Mouse (Mus musculus) hindbrain, embryonic 13.5 days (tissue): ENCODE results near the gene Tas2r136. TPM values are rescaled to one million over a fixed set of nuclear protein-coding genes. Genes with fewer than 3 reads are reported as not detected.

Experiments used
- ATAC-seq: fragments of 200-750 bp; cut with Nextera tagmentation; 2 replicates; pipeline ENCODE4 v1.8.0; 2017; ENCODE audit warnings: moderate TSS enrichment; ENCODE audit not compliant: low FRiP score
- H3K27ac ChIP-seq: fragments of 300-500 bp; sonication (generic); 2 replicates; pipeline ENCODE4 v1.5.1; 2015; ENCODE audit warnings: inconsistent platforms, mild to moderate bottlenecking, moderate library complexity
- H3K27me3 ChIP-seq: fragments of 300-500 bp; sonication (generic); 2 replicates; pipeline ENCODE4 v1.6.1; 2015; ENCODE audit warnings: mild to moderate bottlenecking, inconsistent platforms
- H3K36me3 ChIP-seq: fragments of 300-500 bp; sonication (generic); 2 replicates; pipeline ENCODE4 v1.6.1; 2015; ENCODE audit warnings: mild to moderate bottlenecking, inconsistent platforms
- H3K4me1 ChIP-seq: fragments of 300-500 bp; sonication (generic); replicated peaks from 2 replicates; pipeline ENCODE4 v1.6.1; 2015; ENCODE audit warnings: inconsistent platforms
- H3K4me2 ChIP-seq: fragments of 300-500 bp; sonication (generic); 2 replicates; pipeline ENCODE4 v1.6.1; 2015; ENCODE audit warnings: inconsistent platforms, mild to moderate bottlenecking, moderate library complexity
- H3K4me3 ChIP-seq: fragments of 300-500 bp; sonication (generic); 2 replicates; pipeline ENCODE4 v1.5.1; 2015; ENCODE audit warnings: mild to moderate bottlenecking, inconsistent platforms
- H3K9ac ChIP-seq: fragments of 300-500 bp; sonication (generic); 2 replicates; pipeline ENCODE4 v1.6.1; 2015; ENCODE audit warnings: mild to moderate bottlenecking, inconsistent platforms
- H3K9me3 ChIP-seq: fragments of 300-500 bp; sonication (generic); 2 replicates; pipeline ENCODE4 v1.6.1; 2016; ENCODE audit warnings: inconsistent platforms
- WGBS: fragments of 180-500 bp; shearing (Covaris S2); methylation state at CpG from one replicate; pipeline ENCODE4 v1.1.7; 2015; 5-methylcytosine and 5-hydroxymethylcytosine counted together
- polyA plus RNA-seq: library from polyadenylated mRNA; unstranded; fragments of >200 nt; fragmentation: Nextera tagmentation; extraction: Ambion mirVana; gene quantifications from 2 replicates; pipeline ENCODE4 v1.2.1, GENCODE M21; 2015

Gene Tas2r136
- polyA plus RNA-seq = not detected in 2 replicates

DNA sequence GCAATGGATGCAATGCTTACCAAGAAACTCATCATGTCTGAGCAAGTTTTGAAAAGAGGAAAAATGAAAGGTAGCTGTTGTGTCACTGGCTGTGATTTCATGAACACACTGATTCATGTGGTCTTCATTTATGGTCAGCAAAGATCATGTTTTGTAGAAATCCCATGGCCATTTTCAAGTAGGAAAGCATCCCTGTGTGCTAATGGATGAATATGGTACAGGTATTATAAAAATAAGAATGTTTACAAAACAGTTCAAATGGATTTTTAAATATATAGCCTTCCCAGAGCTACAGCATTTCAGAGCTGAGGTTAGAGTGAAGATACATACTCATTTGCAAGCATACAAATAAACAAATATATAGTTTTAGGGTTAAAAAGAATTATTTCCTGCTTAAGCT is at the start of gene Tas2r136:
TSS of gene Tas2r136 (minus strand) at position 101 of the 400 bp plus-strand sequence.
- H3K27me3 ChIP-seq = no peaks in the 10 kb centered on the region
- H3K4me1 ChIP-seq = no peaks in the 10 kb centered on the region
- H3K4me2 ChIP-seq = no peak within 1 kb of the TSS
- no peak within 1 kb of the TSS for H3K4me3 ChIP-seq
- H3K27ac ChIP-seq = no peak within 1 kb of the TSS
- no peak within 1 kb of the TSS for H3K9ac ChIP-seq
- H3K36me3 ChIP-seq = no peaks in the 10 kb centered on the region
- ATAC-seq = no peak
- no peaks in the 10 kb centered on the region for H3K9me3 ChIP-seq

DNA sequence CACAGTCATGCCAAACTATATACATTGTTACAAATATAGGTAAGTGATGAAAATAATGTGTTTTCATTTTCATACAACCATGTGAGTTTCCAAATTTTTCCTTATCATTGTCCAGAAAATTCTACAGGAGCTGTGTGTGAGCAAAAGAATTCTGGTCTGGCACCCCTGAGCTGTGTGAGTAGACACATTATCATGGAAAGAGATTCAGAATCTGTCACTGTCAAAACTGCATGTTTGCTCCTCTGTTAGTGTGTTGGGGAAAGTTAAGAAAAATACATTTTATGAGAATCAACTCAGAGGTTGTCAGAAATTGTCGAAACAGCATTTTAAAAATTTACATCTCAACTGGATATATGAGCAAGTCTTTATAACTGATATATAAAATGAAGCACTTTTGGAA is 24.6 kb upstream of the Tas2r136 start, which contains the start of gene Tas2r117:
TSS of gene Tas2r117 (plus strand) at position 301 of the 400 bp plus-strand sequence.
- Histone ChIP-seq H3K4me3 (no peak within 1 kb of the TSS), H3K36me3 (no peaks in the 10 kb centered on the region), H3K9me3 (no peaks in the 10 kb centered on the region), H3K4me2 (no peak within 1 kb of the TSS), H3K9ac (no peak within 1 kb of the TSS), H3K27me3 (no peaks in the 10 kb centered on the region), H3K27ac (no peak within 1 kb of the TSS), H3K4me1 (no peaks in the 10 kb centered on the region)
- 88% methylated on average over 1 of the region's 1 CpGs for WGBS
- ATAC-seq = no peak

- H3K9me3 ChIP-seq = peaks cover 16% of the 10 kb centered on the region
- no peak overlapping the region for H3K27ac ChIP-seq
- H3K27me3 ChIP-seq = no peaks in the 10 kb centered on the region
- no peak overlapping the region for H3K9ac ChIP-seq
- H3K4me1 ChIP-seq = no peaks in the 10 kb centered on the region
- H3K4me3 ChIP-seq = no peak overlapping the region
- H3K4me2 ChIP-seq = no peak overlapping the region
- no peaks in the 10 kb centered on the region for H3K36me3 ChIP-seq
- ATAC-seq = no peak
- 23% methylated on average over 1 of the region's 1 CpGs for WGBS
Observed at GRCm38 (mm10) chr6:132795393-132795792, 17.4 kb upstream of the Tas2r136 start.

DNA sequence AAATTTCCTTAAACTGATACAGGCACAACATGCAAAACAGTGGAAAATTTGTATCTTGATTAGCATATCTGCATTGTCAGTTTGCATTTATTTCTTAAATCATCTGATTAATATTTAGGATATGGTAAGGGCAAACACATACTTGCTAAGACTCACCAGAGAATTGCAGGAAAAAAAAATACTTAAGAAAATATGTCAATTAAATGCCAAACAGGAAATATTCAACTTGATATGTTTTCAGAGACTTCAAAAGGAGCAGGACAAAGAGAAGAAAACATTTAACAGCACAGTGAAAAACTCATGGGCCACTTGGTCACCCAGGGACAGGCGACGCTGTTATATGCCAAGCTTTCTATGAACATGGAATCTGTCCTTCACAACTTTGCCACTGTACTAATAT is 16.1 kb downstream of the Tas2r136 start, which contains the start of gene Tas2r102:
TSS of gene Tas2r102 (plus strand) at position 301 of the 400 bp plus-strand sequence.
- Histone ChIP-seq H3K27ac (no peak within 1 kb of the TSS), H3K4me2 (no peak within 1 kb of the TSS), H3K36me3 (no peaks in the 10 kb centered on the region), H3K27me3 (no peaks in the 10 kb centered on the region), H3K9ac (no peak within 1 kb of the TSS), H3K4me1 (no peaks in the 10 kb centered on the region), H3K9me3 (no peaks in the 10 kb centered on the region), H3K4me3 (no peak within 1 kb of the TSS)
- ATAC-seq = no peak
- WGBS = 90% methylated on average over 2 of the region's 2 CpGs

DNA sequence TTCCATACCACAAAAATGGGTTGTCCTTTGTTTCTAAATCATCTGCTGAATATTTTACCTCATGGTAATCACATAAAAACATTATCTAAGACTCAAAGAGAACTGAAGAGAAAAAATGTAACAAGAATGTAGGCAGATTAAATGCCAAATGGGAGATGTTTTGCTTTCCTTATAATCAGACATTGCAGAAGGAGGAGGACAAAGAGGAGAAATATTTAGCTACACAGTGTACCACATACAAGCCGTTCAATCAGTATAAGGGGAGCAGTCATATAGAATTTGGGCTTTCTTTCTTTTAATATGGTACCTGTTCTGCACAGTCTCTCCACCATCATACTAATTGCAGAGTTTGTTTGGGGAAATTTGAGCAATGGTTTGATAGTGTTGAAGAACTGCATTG is 23.5 kb downstream of the Tas2r136 start, which contains the start of gene Tas2r124:
TSS of gene Tas2r124 (plus strand) at position 301 of the 400 bp plus-strand sequence.
- no peak for ATAC-seq
- Histone ChIP-seq H3K27me3 (no peaks in the 10 kb centered on the region), H3K9me3 (no peaks in the 10 kb centered on the region), H3K36me3 (no peaks in the 10 kb centered on the region), H3K4me3 (no peak within 1 kb of the TSS), H3K4me2 (no peak within 1 kb of the TSS), H3K27ac (no peak within 1 kb of the TSS), H3K9ac (no peak within 1 kb of the TSS), H3K4me1 (no peaks in the 10 kb centered on the region)
- 93% methylated on average over 1 of the region's 1 CpGs for WGBS

- Histone ChIP-seq H3K9ac (no peak overlapping the region), H3K4me3 (no peak overlapping the region), H3K27ac (no peak overlapping the region), H3K36me3 (no peaks in the 10 kb centered on the region), H3K4me2 (no peak overlapping the region), H3K27me3 (no peaks in the 10 kb centered on the region), H3K9me3 (no peaks in the 10 kb centered on the region), H3K4me1 (no peaks in the 10 kb centered on the region)
- 93% methylated on average over 2 of the region's 2 CpGs for WGBS
- no peak for ATAC-seq
Observed at GRCm38 (mm10) chr6:132750206-132750605, 27.8 kb downstream of the Tas2r136 start.

DNA sequence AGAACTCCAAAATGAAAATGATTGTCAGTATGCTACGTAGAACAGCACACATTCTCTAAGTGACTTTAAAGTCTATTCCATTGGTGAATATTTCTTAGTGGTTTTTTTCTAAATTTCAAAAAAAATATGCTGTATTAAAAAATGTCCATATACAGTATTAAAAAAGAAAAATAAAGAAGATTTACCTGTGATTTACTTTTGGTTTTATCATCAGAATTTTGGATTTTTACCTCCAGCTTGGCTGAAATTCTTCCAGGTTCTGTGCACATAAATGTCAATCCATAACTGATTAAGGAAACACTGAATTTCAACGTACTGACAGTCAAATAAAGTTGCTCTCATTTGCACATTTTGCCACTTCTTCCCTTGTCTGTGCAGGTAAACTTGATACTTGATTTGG is 40.0 kb downstream of the Tas2r136 start, which contains the start of gene Tas2r115:
TSS of gene Tas2r115 (minus strand) at position 101 of the 400 bp plus-strand sequence.
- no peaks in the 10 kb centered on the region for H3K4me1 ChIP-seq
- H3K4me2 ChIP-seq = no peak within 1 kb of the TSS
- WGBS = 84% methylated on average over 2 of the region's 2 CpGs
- no peak within 1 kb of the TSS for H3K27ac ChIP-seq
- no peaks in the 10 kb centered on the region for H3K27me3 ChIP-seq
- ATAC-seq = no peak
- H3K4me3 ChIP-seq = no peak within 1 kb of the TSS
- no peaks in the 10 kb centered on the region for H3K36me3 ChIP-seq
- no peaks in the 10 kb centered on the region for H3K9me3 ChIP-seq
- no peak within 1 kb of the TSS for H3K9ac ChIP-seq

Other genes with a start within 250 kb of the Tas2r136 start
- not detected in 2 replicates for gene Prh1, start 208.4 kb downstream of the Tas2r136 start, polyA plus RNA-seq
- gene Prp2, start 182.2 kb downstream of the Tas2r136 start, polyA plus RNA-seq = not detected in 2 replicates
- gene A630073D07Rik, start 126.6 kb downstream of the Tas2r136 start, polyA plus RNA-seq = not detected in 2 replicates
- gene Tas2r120, start 121.2 kb downstream of the Tas2r136 start, polyA plus RNA-seq = not detected in 2 replicates
- gene Tas2r121, start 77.2 kb downstream of the Tas2r136 start, polyA plus RNA-seq = not detected in 2 replicates
- gene Tas2r122, start 66.2 kb downstream of the Tas2r136 start, polyA plus RNA-seq = not detected in 2 replicates
- gene Tas2r115, start 40.1 kb downstream of the Tas2r136 start, polyA plus RNA-seq = not detected in 2 replicates
- gene Tas2r124, start 23.4 kb downstream of the Tas2r136 start, polyA plus RNA-seq = not detected in 2 replicates
- not detected in 2 replicates for gene Tas2r102, start 16.0 kb downstream of the Tas2r136 start, polyA plus RNA-seq
- not detected in 2 replicates for gene Tas2r117, start 24.7 kb upstream of the Tas2r136 start, polyA plus RNA-seq
- not detected in 2 replicates for gene Tas2r123, start 69.0 kb upstream of the Tas2r136 start, polyA plus RNA-seq
- not detected in 2 replicates for gene Tas2r116, start 77.3 kb upstream of the Tas2r136 start, polyA plus RNA-seq
- not detected in 2 replicates for gene Tas2r110, start 89.8 kb upstream of the Tas2r136 start, polyA plus RNA-seq
- not detected in 2 replicates for gene Tas2r113, start 114.8 kb upstream of the Tas2r136 start, polyA plus RNA-seq
- not detected in 2 replicates for gene Tas2r125, start 131.5 kb upstream of the Tas2r136 start, polyA plus RNA-seq
- not detected in 2 replicates for gene Tas2r129, start 172.9 kb upstream of the Tas2r136 start, polyA plus RNA-seq
- gene Tas2r131, start 179.8 kb upstream of the Tas2r136 start, polyA plus RNA-seq = not detected in 2 replicates
- gene Tas2r109, start 202.8 kb upstream of the Tas2r136 start, polyA plus RNA-seq = not detected in 2 replicates